Mouse (Mus musculus): ENCODE data around the gene 4930562C15Rik. TPM values are rescaled to one million over a fixed set of nuclear protein-coding genes. Genes with fewer than 3 reads are reported as not detected.

4930562C15Rik gene
- polyA plus RNA-seq, 1 experiment from 2014 or later: 0.75 TPM

DNA sequence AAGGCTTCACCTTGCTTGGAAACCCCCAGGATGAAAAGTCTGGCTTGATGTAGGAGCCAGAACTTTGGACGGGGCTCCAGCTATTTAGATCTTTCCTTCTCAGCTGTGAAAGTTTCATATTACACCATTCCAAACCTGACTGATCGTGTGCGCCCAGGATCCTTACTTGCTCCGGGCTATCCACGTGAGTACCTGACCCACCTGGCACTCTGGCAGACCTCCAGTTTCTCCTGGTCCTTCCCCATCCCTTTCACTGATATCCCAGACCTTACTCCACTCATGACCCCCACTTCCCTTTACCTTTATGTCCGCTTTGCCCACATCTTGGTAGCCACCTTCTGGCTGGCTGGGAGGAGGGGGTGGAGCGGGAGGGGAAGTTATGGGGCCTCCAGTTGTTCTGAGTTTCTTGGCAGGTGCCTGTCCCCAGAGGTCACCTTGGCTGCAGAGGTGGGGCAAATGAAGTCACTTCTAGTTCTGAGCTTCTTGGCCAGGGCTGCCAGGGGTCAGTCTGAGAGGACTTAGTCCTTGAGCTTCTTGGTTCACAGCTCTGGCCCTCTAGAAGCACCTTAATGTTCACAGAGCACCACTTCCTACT, 31.0 kb downstream of the 4930562C15Rik start:
- H3K36me3 ChIP-seq: peaks cover 22% of the 10 kb centered on the region
- H3K27me3 ChIP-seq: no peaks in the 10 kb centered on the region
- no peaks in the 10 kb centered on the region for H3K9me3 ChIP-seq
- no peak overlapping the region for H3K4me2 ChIP-seq (replicated peaks)
- H3K27ac ChIP-seq: no peak overlapping the region
- no peak overlapping the region for H3K4me3 ChIP-seq
- no peak overlapping the region for H3K9ac ChIP-seq
- 25% methylated on average over 7 of the region's 7 CpGs for WGBS
- H3K4me1 ChIP-seq: peaks cover 11% of the 10 kb centered on the region
- no peak for ATAC-seq (ENCODE audit: low FRiP score, low read depth)

DNA sequence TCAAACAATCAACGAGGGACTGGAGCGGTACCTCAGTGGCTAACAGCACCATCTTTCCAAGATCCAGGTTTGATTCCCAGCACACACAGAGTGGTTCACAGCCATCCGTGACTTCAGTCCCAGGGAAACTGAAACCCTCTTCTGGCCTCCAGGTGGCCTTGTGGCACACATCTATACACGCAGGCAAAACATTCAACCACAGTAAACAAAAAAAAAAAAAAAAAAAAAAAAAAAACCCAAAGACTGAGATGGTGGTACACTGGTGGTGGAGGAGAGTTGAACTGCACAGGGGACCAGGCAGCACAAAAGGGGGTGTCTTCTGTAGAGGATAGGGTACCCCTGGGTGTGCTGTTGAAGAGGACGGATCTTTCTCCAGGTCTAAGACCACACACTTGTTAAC, 35.3 kb downstream of the 4930562C15Rik start:
- no peak overlapping the region for H3K9ac ChIP-seq
- H3K4me1 ChIP-seq: peaks cover 11% of the 10 kb centered on the region
- H3K27ac ChIP-seq: no peak overlapping the region
- H3K4me3 ChIP-seq: no peak overlapping the region
- no peaks in the 10 kb centered on the region for H3K9me3 ChIP-seq
- no peak overlapping the region for H3K4me2 ChIP-seq (replicated peaks)
- no peaks in the 10 kb centered on the region for H3K27me3 ChIP-seq
- peaks cover 57% of the 10 kb centered on the region for H3K36me3 ChIP-seq
- WGBS: 83% methylated on average over 5 of the region's 5 CpGs
- ATAC-seq (ENCODE audit: low FRiP score, low read depth): no peak

DNA sequence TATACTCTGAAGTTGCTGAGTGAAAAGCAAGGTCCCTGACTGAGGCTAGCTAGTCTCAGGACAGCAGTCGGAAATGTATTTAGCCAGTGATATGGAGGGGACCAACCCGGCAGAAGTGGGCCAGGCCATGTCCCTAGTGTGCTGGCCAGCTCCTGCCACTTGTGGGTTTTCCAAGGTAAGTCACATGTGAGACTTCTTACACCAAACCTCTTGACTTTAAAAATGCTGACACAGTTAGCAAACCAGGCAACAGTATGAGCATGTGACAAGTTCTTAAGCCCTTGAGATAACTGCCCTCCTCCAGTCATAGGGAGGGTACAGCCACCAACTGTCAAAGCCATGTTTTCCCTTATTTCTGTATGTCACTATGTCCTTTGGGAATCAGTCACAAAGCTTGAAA, 36.7 kb downstream of the 4930562C15Rik start:
- no peak overlapping the region for H3K4me2 ChIP-seq (replicated peaks)
- no peaks in the 10 kb centered on the region for H3K27me3 ChIP-seq
- peaks cover 69% of the 10 kb centered on the region for H3K36me3 ChIP-seq
- WGBS: 71% methylated on average over 2 of the region's 2 CpGs
- no peak overlapping the region for H3K4me3 ChIP-seq
- no peak overlapping the region for H3K27ac ChIP-seq
- H3K9me3 ChIP-seq: no peaks in the 10 kb centered on the region
- H3K9ac ChIP-seq: no peak overlapping the region
- no peak for ATAC-seq (ENCODE audit: low FRiP score, low read depth)
- peaks cover 7% of the 10 kb centered on the region; the same call in 1 of the 2 replicates for H3K4me1 ChIP-seq

DNA sequence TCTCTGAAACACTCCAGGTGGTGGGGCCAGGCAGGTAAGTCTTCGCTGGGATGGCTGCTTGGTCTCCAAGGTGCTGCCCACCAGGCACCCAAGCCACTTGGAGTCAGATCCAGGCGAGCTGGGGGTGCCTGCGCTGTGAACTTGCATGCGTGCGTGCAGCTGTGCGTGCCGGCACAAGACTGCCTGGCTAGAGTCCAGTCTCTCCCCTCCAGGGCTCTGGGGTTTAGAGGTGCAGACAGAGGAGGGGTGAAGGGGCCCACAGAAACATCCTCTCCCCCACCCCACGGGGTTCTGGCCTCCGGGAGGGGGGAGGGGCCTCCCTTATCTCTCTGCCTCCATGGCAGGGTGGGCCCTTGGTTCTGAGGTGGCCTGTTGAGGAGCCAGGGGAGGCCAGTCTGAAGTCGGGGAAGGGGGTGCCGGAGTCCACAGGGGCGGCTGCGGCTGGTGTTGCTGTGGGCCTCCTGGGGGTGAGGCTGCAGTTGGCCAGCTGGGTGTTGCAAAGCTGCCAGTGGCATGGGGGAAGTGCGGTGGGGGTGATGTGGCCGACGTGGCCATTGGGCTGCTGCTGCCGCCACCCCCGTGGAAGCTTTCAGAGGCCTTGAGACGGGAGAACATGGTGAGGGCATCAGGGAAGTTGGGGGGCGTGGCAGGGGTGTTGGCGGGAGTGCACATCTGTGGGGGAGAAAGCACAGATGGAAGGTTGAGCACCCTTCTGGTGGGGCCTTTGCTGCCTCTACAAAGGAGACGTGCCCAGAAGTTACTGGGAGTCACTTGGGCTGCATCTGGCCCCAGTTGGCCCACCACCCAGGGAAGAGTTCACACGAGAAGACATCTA, 40.2 kb downstream of the 4930562C15Rik start:
- 86% methylated on average over 20 of the region's 23 CpGs for WGBS
- Histone ChIP-seq H3K4me1 (peaks cover 27% of the 10 kb centered on the region), H3K27ac (no peak overlapping the region), H3K9me3 (no peaks in the 10 kb centered on the region), H3K36me3 (peaks cover 48% of the 10 kb centered on the region), H3K4me2 (replicated peaks) (no peak overlapping the region), H3K27me3 (no peaks in the 10 kb centered on the region), H3K9ac (0 out of 2 replicates have a peak overlapping the region, but pooled peaks have one; percentile 8), H3K4me3 (no peak overlapping the region)
- no peak for ATAC-seq (ENCODE audit: low FRiP score, low read depth)

DNA sequence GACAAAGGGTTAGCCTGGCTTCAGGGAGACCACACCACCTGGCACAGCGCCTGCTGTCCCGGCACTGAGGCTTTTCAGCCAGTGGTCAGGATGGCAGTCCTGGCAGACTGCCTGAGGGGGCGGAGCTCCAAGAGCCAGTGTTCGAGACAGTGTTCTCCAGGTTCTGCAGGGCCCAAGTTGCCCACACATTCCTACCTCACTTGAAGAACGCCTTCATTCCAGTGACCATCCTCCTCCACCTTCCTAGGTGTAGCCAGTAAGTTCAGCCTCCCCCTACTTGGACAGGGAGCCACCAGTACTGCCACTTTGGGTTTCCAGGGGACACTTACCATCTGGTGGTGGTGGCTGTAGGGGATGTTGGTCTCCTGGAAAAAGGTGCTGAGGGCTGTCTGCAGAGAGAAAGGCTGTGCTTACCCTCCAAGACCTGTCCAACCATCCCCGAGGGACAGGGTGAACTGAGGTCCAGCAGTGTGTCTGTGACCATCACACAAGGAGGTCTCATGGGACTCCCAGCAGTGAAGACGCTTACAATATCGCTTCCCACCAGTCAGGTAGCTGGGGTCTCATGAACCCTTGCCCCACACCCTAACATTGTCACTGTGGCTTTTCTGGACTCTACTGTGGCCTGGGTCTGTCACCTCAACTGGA, 40.9 kb downstream of the 4930562C15Rik start:
- Histone ChIP-seq H3K36me3 (peaks cover 47% of the 10 kb centered on the region), H3K4me2 (replicated peaks) (no peak overlapping the region), H3K27me3 (no peaks in the 10 kb centered on the region), H3K9ac (0 out of 2 replicates have a peak overlapping the region, but pooled peaks have one; percentile 8), H3K4me1 (peaks cover 28% of the 10 kb centered on the region), H3K27ac (no peak overlapping the region), H3K9me3 (no peaks in the 10 kb centered on the region), H3K4me3 (no peak overlapping the region)
- no peak for ATAC-seq (ENCODE audit: low FRiP score, low read depth)
- WGBS: 83% methylated on average over 8 of the region's 8 CpGs

DNA sequence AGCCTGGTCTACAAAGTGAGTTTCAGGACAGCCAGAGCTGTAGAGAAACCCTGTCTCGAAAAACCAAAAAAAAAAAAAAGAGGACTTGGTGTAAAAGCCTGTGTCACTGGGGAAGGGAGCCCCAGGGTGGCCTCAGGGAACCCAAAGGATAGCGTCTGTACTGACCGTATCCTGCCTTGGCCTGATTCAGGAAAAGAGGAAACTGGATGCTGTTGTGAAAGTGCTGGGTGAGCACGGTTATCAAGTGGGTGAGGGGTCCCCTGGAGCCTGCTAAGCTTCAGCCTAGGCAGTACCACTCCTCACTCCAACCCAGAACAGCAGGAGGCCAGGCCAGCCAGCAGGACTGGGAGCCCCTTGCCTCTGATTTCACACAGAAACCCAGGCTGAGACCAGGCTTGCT, 42.0 kb downstream of the 4930562C15Rik start:
- 87% methylated on average over 4 of the region's 4 CpGs for WGBS
- Histone ChIP-seq H3K27ac (no peak overlapping the region), H3K4me2 (replicated peaks) (peak overlapping the region; percentile 85), H3K9me3 (no peaks in the 10 kb centered on the region), H3K27me3 (no peaks in the 10 kb centered on the region), H3K9ac (no peak overlapping the region), H3K4me3 (peak overlapping the region; percentile 81; the same call in 1 of the 2 replicates), H3K36me3 (peaks cover 42% of the 10 kb centered on the region), H3K4me1 (peaks cover 37% of the 10 kb centered on the region)
- no peak for ATAC-seq (ENCODE audit: low FRiP score, low read depth)

DNA sequence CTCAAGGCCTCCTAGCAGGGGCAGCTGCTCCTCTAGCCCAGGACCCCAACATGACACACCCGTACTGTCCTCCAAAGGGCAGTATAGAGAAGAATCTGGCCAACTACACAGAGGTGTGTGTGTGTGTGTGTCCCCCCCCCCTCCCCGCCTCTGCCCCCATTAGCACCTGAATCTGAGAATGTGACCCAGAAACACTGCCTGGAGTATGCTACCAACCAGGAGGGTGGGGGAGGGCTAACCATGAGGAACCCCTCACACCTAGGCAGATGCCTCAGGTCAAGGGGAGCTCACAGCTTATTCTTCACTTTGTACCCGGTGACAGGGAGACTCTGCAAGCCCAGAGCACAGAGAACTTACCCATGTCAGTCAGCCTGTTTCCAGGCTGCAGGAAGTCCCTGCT, 42.5 kb downstream of the 4930562C15Rik start:
- no peaks in the 10 kb centered on the region for H3K9me3 ChIP-seq
- ATAC-seq (ENCODE audit: low FRiP score, low read depth): no peak
- H3K9ac ChIP-seq: peak overlapping the region; percentile 88
- no peaks in the 10 kb centered on the region for H3K27me3 ChIP-seq
- H3K4me2 ChIP-seq (replicated peaks): peak overlapping the region; percentile 85
- peak overlapping the region; percentile 81 for H3K4me3 ChIP-seq
- H3K36me3 ChIP-seq: peaks cover 39% of the 10 kb centered on the region
- peaks cover 37% of the 10 kb centered on the region for H3K4me1 ChIP-seq
- WGBS: 81% methylated on average over 3 of the region's 3 CpGs
- no peak overlapping the region for H3K27ac ChIP-seq

DNA sequence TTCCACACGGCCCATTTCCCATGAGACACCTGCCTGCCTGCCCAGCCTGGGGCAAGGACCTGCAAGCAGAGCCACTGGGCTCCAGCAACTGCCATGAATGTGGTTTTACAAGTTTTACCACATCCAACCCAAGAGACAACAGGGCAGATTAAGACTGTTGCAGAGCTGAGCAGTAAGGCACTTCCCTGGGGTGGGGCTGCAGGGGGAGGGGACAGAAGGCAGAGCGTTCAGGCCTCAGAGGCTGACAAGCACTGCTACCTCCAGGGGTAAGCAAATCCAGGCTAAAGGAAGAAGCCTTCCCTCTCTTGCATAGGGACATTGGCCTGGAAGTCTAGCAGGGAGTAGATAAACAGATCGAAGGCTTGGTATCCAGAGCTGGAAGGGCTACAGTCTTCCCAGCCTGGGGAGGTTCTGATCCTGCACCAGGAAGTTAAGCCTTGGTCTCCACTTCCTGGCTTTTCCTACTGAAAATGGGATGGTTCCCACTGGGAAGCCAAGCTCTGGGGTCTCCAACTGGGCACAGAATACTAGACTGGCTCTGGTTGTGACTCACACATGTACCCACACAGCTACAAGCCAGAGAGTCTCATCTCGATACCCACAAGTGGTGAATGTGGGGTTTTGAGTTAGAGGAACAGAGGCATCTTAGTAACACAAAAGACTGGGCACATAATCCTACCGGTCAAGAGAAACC, 43.1 kb downstream of the 4930562C15Rik start:
- peaks cover 33% of the 10 kb centered on the region for H3K36me3 ChIP-seq
- no peak for ATAC-seq (ENCODE audit: low FRiP score, low read depth)
- peaks cover 37% of the 10 kb centered on the region for H3K4me1 ChIP-seq
- peak overlapping the region; percentile 85 for H3K4me2 ChIP-seq (replicated peaks)
- 28% methylated on average over 5 of the region's 5 CpGs for WGBS
- H3K4me3 ChIP-seq: peak overlapping the region; percentile 81
- H3K27ac ChIP-seq: peak overlapping the region; percentile 99
- H3K9me3 ChIP-seq: no peaks in the 10 kb centered on the region
- no peaks in the 10 kb centered on the region for H3K27me3 ChIP-seq
- H3K9ac ChIP-seq: peak overlapping the region; percentile 88

DNA sequence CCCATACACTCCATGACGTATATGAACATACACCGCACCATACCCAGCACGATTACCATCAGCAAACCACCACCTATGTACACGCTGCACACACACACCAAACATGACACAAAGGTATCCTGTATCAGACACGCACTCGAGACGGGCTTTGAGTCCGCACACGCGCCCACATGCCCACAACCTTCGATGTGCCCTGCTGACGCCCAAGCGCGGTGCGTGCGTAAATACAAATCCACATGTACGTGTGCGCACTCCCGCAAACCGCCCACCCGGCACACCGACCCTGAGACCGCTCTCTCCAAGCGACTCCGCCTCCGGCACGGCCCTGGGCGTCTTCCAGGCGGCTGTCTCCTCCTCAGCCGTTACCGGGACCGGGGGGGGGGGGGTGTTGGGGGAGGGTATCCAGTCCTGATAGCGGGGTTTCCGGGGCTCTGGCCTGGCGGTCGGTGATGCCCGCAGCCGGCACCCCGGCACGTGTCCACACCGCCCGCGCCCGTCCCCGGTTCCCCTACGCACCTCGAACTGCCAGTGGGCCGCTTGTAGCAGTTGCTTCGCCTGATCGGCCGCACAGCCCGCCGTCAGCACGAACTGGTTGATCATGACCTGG, 44.0 kb downstream of the 4930562C15Rik start:
- Histone ChIP-seq H3K4me1 (peaks cover 37% of the 10 kb centered on the region), H3K4me2 (replicated peaks) (peak overlapping the region; percentile 85), H3K9ac (peak overlapping the region; percentile 88), H3K36me3 (peaks cover 25% of the 10 kb centered on the region), H3K9me3 (no peaks in the 10 kb centered on the region), H3K27ac (peak overlapping the region; percentile 99), H3K27me3 (no peaks in the 10 kb centered on the region), H3K4me3 (peak overlapping the region; percentile 81)
- peak; percentile 10 for ATAC-seq (ENCODE audit: low FRiP score, low read depth)
- WGBS: under 1% methylated on average over 53 of the region's 54 CpGs

DNA sequence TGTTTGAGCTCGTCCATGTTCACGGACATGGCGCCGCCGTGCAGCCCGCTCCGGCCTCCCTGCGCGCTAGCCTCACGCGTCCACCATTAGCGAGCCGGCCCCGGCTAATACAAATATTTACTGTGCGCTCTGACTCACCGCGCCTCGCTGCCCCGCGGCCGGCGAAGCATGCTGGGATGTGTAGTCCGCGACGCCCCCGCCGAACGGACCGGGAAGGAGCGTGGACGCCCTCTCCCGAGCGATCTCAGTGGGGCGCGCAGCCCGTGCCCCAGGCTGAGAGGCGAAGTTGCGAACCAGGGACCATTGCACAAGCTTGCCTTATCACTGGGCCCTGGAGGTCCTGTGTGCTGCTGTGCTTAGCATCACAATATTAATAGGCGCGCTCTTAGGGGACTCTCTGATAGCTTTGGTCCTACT, 44.5 kb downstream of the 4930562C15Rik start:
- H3K27ac ChIP-seq: peak overlapping the region; percentile 99
- H3K4me3 ChIP-seq: peak overlapping the region; percentile 81
- H3K9ac ChIP-seq: peak overlapping the region; percentile 88
- ATAC-seq (ENCODE audit: low FRiP score, low read depth): peak; percentile 78
- peak overlapping the region; percentile 85 for H3K4me2 ChIP-seq (replicated peaks)
- H3K9me3 ChIP-seq: no peaks in the 10 kb centered on the region
- WGBS: under 1% methylated on average over 40 of the region's 40 CpGs
- H3K4me1 ChIP-seq: peaks cover 37% of the 10 kb centered on the region
- peaks cover 20% of the 10 kb centered on the region for H3K36me3 ChIP-seq
- no peaks in the 10 kb centered on the region for H3K27me3 ChIP-seq

DNA sequence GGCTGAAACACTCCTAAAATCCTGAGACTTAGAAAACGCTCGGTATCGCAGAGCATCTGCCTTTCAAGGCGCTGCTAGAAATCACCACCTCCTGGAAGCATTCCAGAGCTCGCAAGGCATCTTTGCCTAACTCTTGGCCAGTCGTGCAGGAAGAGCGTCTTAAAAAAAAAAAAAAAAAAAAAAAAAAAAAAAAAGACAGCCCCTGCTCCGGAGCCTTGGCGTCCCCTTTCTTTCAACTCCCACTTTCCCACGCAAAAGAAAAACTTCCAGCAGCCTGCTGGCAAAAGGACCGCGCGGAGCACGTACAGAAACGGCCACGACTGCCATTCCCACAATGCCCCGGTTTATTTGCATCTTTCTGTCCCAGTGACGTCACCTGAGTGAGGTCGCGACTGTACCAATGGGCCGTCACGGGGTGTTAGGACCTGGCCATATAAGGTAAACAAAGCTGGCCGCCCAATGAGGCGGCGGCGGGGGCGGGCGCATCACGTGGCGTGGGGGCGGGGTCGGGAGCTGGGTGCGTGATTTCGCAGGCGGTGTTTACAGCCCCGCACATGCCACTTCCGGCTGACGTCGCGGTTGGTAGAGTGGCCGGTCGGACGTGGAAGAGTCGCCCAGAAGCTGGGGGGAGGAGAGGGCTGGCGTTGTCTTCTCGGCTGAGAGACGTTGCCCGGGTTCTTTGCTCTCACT, 45.1 kb downstream of the 4930562C15Rik start, which contains the start of gene Ubald1:
TSS of gene Ubald1 (minus strand) at position 180 of the 690 bp plus-strand sequence.
- Histone ChIP-seq H3K4me1 (peaks cover 37% of the 10 kb centered on the region), H3K9me3 (no peaks in the 10 kb centered on the region), H3K36me3 (peaks cover 15% of the 10 kb centered on the region), H3K27me3 (no peaks in the 10 kb centered on the region), H3K4me2 (replicated peaks) (peak within 1 kb of the TSS; percentile 85), H3K4me3 (peak within 1 kb of the TSS; percentile 81), H3K9ac (peak within 1 kb of the TSS; percentile 89), H3K27ac (peak within 1 kb of the TSS; percentile 99)
- 0% methylated on average over 48 of the region's 48 CpGs for WGBS
- ATAC-seq (ENCODE audit: low FRiP score, low read depth): peak; percentile 91

Data from limb, embryonic 13.5 days (tissue).